Mouse (Mus musculus): ENCODE data around the gene Dctn3. TPM values are rescaled to one million over a fixed set of nuclear protein-coding genes. Genes with fewer than 3 reads are reported as not detected.

The Dctn3 gene
- 98.6 and 120 TPM in 2 replicates for polyA plus RNA-seq (2015; fragmentation: Nextera tagmentation; extraction: Ambion mirVana)

DNA sequence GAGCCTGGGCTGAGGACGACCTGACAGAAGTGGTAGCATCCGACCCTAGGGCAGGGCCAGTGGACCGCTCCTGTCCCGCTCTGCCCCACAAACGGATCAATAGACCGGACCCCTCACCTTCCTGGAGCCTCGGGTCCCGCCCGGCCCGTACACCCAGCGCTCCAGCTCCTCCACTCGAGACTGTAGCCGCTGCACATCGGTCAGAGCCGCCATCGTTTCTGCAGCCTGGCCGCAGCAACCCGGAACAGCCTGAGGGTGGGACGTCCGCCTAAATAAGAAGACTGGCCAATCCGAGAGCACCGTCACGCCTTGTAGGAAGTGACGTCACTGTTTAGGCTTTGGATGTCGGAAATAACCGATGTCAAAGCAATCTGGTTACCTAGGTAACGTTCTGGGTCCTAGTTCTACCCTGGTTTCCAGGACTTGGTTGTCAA, at the start of gene Dctn3:
Gene Dctn3 (minus strand): TSS at position 253 of the 434 bp plus-strand sequence.

DNA sequence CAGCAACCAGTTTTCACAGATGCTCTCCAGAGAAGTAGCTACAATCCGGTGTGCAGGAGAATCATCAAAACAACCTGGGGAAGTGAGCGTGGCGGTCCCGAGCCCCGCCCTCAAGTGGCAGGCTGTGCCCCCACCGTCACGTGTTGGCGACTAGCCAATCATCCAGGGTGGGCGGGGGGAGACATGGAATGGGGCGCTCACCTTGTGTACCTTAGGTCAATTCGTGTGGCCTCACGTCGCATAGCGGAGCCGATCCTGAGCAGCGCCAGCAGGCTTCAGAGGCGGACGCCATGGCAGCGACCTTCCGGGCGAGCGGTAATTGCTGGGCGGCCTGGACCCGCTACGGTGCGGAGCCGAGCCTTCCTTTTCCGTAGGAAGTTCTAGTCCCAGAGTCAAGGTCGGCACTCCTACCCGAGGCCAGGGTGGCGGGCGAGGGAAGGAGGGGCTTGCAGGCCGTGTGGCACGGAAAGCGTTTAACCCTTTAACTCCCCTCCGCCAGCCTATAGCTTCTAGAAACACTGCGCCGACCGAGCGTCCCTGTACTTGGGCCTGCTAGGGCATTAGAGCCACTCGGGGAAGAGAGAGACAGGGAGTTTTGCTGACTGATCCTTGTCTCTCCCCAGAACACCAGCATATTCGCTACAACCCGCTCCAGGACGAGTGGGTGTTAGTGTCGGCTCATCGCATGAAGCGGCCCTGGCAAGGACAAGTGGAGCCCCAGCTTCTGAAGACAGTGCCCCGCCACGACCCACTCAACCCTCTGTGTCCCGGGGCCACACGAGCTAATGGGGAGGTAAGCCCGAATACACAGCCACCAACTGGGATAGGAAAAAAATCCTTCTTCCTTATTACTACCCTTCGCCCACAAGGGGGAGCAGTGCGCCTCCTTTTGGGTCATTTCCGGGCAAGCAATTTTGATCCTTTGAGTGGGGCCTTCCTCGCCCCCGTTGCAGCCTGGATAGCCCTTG, 32.7 kb upstream of the Dctn3 start, which contains the start of gene Sigmar1:
Gene Sigmar1 (minus strand): TSS at position 820 of the 968 bp plus-strand sequence.

DNA sequence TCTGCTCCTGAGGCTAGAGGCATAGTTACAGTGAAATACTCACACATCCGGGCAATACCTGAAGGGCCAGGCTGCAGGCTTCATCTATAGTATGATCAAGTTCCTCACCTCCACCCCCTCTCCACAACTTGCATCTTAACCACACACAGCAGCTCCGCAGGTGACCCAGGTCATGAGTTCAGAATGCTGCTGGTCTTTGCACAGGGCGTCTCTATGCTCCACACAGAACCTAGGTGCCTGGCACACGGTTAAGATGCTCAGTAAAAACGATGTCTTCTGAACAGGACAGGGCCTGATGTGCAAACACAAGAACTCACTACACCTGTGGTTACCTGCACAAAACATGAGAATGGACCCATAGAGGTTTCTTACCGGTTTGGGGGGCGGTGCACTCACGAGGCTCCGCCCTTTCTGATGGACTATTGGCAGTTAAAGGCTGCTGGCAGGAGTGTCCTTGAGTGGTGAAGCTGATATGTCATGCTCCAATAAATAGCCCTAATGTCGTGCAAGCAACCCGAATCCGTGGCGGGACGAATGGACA, 31.9 kb upstream of the Dctn3 start, which contains the start of gene Galt:
Gene Galt (plus strand): TSS at position 432 of the 541 bp plus-strand sequence.

DNA sequence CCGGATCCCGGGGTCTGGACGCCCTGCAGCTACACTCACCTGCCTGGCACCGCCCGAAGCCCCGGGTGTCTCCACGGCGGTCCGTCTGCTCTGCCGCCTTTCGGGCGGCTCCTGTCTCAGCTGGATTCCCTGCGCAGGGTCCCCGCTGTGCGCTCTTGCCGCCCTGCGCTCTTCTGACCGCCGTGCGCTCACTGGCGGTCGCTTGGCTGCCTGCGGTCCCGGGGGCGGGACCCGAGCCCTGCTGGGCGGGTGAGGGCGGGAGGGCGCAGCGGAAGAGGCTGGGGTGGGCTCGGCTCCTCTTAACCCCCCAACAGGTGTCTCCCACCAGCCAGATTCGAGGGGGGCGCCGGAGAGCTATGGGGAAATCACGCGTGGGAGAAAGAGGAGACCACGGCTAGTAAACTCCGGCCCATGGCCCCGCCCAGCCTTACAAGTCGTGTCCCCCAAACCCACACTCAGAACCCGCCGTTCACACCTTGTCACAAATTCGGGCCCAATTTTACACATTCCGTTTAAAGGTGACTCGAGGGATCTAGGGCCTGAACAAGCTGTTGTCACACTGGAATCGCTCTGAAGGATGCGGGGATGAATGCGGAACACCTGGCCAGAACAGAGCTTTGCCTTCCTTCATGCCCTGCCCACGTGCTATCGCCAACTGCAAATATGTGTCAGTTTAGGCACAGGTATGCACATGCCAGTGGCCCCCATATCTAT, 8.2 kb upstream of the Dctn3 start, which contains the start of gene Arid3c:
Gene Arid3c (minus strand): TSS at position 91 of the 714 bp plus-strand sequence.

DNA sequence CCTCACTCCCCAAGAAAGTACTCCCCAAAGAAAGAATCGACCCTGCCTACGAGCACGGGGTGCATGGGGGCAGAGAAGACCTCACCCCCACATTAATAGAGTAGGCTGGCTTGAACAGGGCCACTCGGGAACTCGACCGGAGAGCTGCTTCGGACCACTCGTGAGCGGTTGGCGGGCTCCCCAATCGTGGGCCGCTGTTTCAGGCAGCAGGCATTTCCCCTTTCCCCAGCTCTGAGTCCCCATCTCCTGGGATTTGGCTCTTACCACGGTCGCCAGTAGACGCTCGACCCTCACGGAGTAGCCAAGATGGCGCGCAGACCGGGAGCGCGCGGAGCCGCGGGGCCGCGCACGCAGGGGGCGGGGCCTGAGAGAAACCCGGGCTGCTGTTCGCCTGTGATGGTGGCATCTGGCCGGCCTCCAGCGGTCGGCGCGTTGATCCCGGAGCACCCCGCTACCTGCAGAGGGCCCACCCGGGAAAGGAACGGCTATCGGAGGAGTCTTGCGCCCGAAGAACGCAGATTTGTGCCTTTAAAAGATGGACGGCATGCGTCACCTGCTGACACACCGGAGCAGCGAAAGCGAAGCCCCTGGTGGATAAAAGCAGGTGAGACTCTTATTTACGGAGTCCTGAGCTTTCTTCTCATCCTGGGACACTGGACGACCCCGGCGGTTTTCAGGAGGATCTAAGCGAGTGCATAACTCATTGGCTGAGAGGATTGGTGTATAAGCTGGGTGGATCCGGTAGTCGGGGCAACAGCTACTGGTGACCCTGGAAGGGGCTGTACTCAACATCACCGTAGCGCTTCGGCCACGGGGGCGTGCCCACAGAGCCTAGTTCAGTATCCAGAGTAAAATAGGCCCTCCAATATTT, 9.5 kb downstream of the Dctn3 start, which contains the start of gene Rpp25l:
Gene Rpp25l (minus strand): TSS at position 338 of the 871 bp plus-strand sequence.

DNA sequence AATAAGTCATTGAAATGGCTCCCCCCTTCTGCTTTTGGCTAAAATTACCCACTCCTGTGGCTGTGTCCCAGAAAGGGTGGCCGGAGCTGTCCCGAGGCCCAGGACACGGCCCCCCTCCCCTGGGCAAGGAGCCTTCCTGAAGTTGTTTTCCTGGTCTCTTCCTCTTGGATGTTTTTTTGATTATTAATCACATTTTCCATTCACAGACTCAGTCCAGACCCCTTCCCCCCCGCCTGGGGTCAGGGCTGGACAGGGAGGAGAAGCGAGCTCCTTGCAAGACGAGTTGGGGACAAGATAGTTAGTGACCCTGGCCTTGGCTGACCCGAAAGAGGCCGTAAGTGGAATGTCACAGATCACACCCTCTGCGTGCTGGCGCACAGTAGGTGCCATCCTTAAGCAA, 23.2 kb downstream of the Dctn3 start, which contains the start of gene Il11ra1:
Gene Il11ra1 (plus strand): TSS at position 207 of the 400 bp plus-strand sequence.

DNA sequence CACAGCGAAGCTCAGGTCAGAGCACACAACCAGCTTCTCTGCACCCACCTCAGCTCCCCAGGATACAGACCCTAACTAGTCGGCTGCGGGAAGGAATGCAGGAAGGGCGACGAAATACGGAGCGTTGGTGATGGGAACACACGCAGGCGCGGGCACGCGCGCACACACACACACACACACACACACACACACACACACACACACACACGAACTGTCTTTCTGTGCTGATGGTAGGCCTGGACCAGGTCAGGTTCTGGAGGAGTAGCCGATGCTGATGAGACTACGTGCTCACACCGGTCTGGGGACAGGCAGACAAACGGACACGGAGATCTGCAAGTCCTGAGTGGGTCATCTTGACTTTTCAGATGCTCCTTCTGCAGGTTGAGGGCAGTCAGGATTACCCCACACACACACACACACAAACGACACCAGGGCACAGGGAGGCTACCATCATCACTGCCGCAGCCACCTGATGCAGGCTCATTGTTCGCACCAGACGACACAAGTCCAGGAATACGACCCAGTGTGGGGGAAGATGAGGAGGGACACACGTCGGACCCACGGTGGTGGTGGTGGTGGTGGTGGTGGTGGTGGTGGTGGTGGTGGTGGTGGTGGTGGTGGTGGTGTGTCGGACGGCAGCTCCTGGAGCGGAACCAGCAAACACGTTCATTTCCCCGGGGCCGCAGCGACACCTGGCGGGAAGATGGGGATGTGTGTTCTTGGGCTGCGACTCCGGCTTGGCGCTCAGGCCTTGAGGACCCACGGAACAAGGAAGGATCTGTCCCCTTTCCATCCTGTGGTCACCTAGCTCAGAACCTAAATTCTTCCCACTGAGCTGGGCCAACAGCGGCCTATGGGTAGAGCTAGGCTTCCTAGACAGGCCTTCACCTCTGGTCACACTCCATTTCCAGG, 25.8 kb downstream of the Dctn3 start, which contains the start of gene Cntfr:
Gene Cntfr (minus strand): TSS at position 160 of the 912 bp plus-strand sequence.

Other genes with a start within 250 kb of the Dctn3 start
- gene AI464131, start 220.1 kb downstream of the Dctn3 start, polyA plus RNA-seq (2015; fragmentation: Nextera tagmentation; extraction: Ambion mirVana): 7.5 and 7.8 TPM in 2 replicates
- gene 1110017D15Rik, start 205.8 kb downstream of the Dctn3 start, polyA plus RNA-seq (2015; fragmentation: Nextera tagmentation; extraction: Ambion mirVana): not detected in 2 replicates
- 2.5 and 3.2 TPM in 2 replicates for gene Fam219a, start 153.6 kb downstream of the Dctn3 start, polyA plus RNA-seq (2015; fragmentation: Nextera tagmentation; extraction: Ambion mirVana)
- 33.2 and 39.3 TPM in 2 replicates for gene Dnaic1, start 153.4 kb downstream of the Dctn3 start, polyA plus RNA-seq (2015; fragmentation: Nextera tagmentation; extraction: Ambion mirVana)
- gene Enho, start 82.8 kb downstream of the Dctn3 start, polyA plus RNA-seq (2015; fragmentation: Nextera tagmentation; extraction: Ambion mirVana): 164 and 167 TPM in 2 replicates
- 9.7 and 10.5 TPM in 2 replicates for gene Cntfr, start 26.1 kb downstream of the Dctn3 start, polyA plus RNA-seq (2015; fragmentation: Nextera tagmentation; extraction: Ambion mirVana)
- 107 and 116 TPM in 2 replicates for gene Il11ra1, start 23.2 kb downstream of the Dctn3 start, polyA plus RNA-seq (2015; fragmentation: Nextera tagmentation; extraction: Ambion mirVana)
- gene Rpp25l, start 9.6 kb downstream of the Dctn3 start, polyA plus RNA-seq (2015; fragmentation: Nextera tagmentation; extraction: Ambion mirVana): 32.1 and 36.3 TPM in 2 replicates
- gene Arid3c, start 8.0 kb upstream of the Dctn3 start, polyA plus RNA-seq (2015; fragmentation: Nextera tagmentation; extraction: Ambion mirVana): not detected in 2 replicates
- 22.1 and 24.1 TPM in 2 replicates for gene Galt, start 32.1 kb upstream of the Dctn3 start, polyA plus RNA-seq (2015; fragmentation: Nextera tagmentation; extraction: Ambion mirVana)
- gene Sigmar1, start 33.0 kb upstream of the Dctn3 start, polyA plus RNA-seq (2015; fragmentation: Nextera tagmentation; extraction: Ambion mirVana): 71.4 and 78.8 TPM in 2 replicates
- gene Ccl27a, start 51.1 kb upstream of the Dctn3 start, polyA plus RNA-seq (2015; fragmentation: Nextera tagmentation; extraction: Ambion mirVana): 18.4 and 23.2 TPM in 2 replicates
- not detected in 2 replicates for gene Gm21541, start 180.4 kb upstream of the Dctn3 start, polyA plus RNA-seq (2015; fragmentation: Nextera tagmentation; extraction: Ambion mirVana)
- 0.45 and 1.3 TPM in 2 replicates for gene Gm20878, start 218.4 kb upstream of the Dctn3 start, polyA plus RNA-seq (2015; fragmentation: Nextera tagmentation; extraction: Ambion mirVana)
- gene Fam205a4, start 242.9 kb upstream of the Dctn3 start, polyA plus RNA-seq (2015; fragmentation: Nextera tagmentation; extraction: Ambion mirVana): 0.06 TPM in 1 of 2 replicates, not detected in the other

Measured in urinary bladder, postnatal 0 days (tissue).